Mouse (Mus musculus) brain, embryonic 14.5 days (tissue): ENCODE measurements at regions not wholly inside any gene's neighbourhood (a gene's known extent, or its start where the extent isn't known, plus 50 kb on each side); places are given as distances from the start of the nearest gene placed in this dataset.
"Not testable (repeated sequence)": the region's sequence is repeated elsewhere in the genome, so short reads cannot be mapped to it uniquely, and the experiment has no call there.

ENCODE experiments used
- DNase-seq: peaks from one replicate; pipeline ENCODE4 v3.0.0-alpha.2; 2011; ENCODE audit warnings: low read depth
- CTCF ChIP-seq: fragments of 200-500 bp; IDR thresholded peaks from 2 replicates; pipeline ENCODE4 v1.5.1; 2012; ENCODE audit warnings: inconsistent platforms, mild to moderate bottlenecking, moderate library complexity, borderline replicate concordance; ENCODE audit not compliant: insufficient read depth, insufficient read length; ENCODE audit errors: extremely low read depth
- POLR2A ChIP-seq: fragments of 200-500 bp; IDR thresholded peaks from 2 replicates; pipeline ENCODE4 v1.6.1; 2012; ENCODE audit warnings: mild to moderate bottlenecking, inconsistent platforms, borderline replicate concordance; ENCODE audit not compliant: poor library complexity, insufficient read depth, insufficient read length, severe bottlenecking; ENCODE audit errors: extremely low read depth

- DNase-seq = no peak
- TF ChIP-seq POLR2A (no peak), CTCF (no peak)
Observed at GRCm38 (mm10) chr14:15061966-15062860, 259.0 kb downstream of the Nek10 start.

GRCm38 (mm10) chr14:15062861-15063418 lies 259.7 kb downstream of the Nek10 start:
- DNase-seq = peak; percentile 33

GRCm38 (mm10) chr14:15064991-15065525 lies 261.8 kb downstream of the Nek10 start:
- peak; percentile 55 for DNase-seq
- TF ChIP-seq POLR2A = no peak
- no peak for TF ChIP-seq CTCF

More at GRCm38 (mm10) chr14:15062861-15063418, 259.7 kb downstream of the Nek10 start:
- no peak for TF ChIP-seq CTCF
- no peak for TF ChIP-seq POLR2A

DNA sequence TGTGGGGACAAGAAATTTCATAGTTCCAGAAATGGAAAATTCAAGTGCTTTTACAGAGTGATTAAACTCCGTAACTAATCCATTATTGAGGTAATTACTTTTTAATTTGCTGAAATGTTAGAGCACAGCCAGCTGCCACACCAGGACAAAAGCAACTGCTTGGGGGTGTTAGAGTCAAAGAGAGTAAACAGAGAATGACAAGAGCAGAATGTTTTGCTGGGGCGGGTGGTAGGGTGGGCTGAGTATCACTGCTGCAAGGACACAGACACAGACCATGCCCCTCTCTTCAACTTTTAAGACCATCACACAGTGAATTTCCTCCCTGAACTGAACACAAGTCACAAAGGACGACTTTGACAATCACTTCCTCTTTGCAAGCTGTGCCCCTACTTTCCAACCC lies 272.7 kb downstream of the Nek10 start:
- DNase-seq = peak; percentile 6

GRCm38 (mm10) chr14:15082889-15083288 lies 279.7 kb downstream of the Nek10 start:
- no peak for DNase-seq
- no peak for TF ChIP-seq CTCF
- no peak for TF ChIP-seq POLR2A

More for the DNA sequence above, 272.7 kb downstream of the Nek10 start:
- no peak for TF ChIP-seq POLR2A
- no peak for TF ChIP-seq CTCF

- TF ChIP-seq CTCF (no peak), POLR2A (no peak)
- DNase-seq = no peak
Observed at GRCm38 (mm10) chr14:15083812-15084211, 280.6 kb downstream of the Nek10 start.

DNA sequence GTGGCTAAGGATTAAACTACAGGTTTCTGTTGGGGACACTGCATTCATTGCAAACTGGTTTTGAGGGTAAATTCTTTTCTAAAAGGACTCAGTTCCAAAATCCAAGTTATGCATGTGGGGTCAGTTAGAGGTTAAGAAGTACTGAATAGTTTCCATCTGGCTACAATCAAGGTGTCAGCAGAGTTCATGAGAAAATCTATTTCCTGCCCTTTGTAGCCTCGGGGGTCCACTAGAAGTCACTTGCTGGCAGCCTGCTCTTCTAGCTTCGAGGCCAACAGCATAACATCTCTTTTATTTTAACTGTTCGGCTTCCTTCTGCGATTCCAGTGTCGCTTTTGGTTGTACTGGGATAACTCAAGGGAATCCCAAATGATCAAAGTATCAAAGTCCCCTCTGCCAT lies 283.8 kb downstream of the Nek10 start:
- no peak for DNase-seq
- TF ChIP-seq POLR2A (no peak), CTCF (no peak)

GRCm38 (mm10) chr14:15096865-15097264 lies 293.6 kb downstream of the Nek10 start:
- no peak for TF ChIP-seq CTCF
- DNase-seq = no peak

GRCm38 (mm10) chr14:15099909-15100308 lies 296.7 kb downstream of the Nek10 start:
- TF ChIP-seq POLR2A (no peak), CTCF (no peak)
- DNase-seq = no peak

DNA sequence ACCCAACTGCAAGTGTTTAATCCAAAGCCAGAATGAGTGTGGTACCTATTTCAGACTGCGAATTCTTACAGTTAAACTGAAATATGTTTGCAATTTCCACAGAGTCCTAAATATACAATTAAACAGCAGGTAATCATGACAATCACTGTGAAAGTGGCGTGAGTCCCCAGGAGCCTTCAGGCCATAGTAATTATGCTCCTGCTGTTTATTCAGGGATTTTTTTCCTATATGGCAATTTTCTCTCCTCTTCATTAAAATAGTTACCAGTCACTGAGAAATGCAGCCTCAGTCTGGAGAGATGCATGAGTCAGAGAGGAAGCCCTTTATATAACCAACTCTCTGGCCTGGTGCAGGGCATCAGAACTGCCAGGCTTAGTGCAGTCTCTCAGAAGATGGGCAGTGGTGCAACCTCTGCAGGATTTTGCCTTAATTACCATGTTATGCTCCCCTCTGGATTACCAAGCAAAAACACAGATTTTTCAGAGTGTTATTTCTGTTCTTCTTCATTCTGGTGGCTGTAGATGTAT lies 304.6 kb downstream of the Nek10 start:
- TF ChIP-seq POLR2A = no peak
- TF ChIP-seq CTCF = no peak
- DNase-seq = no peak

DNA sequence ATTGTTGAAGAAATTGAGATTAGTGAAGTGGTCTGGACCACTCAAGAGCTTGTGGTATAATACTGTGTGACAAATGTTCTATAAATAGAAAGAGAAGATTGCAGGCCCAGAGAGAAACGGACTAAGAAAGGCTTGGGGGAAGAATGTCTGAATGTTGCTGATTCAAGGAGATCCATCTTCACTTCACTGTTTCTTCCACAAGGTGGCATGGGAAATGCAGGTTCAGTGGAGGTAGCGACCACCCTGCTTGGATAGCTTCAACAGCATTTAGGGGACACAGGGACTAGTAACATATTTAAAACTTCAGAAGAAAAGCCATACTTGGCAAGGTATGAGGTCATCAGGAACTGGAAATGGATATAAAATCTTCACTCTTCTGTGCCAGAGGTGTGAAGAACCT lies 316.5 kb downstream of the Nek10 start:
- peak; percentile 27; the same call in 1 of the 2 replicates for TF ChIP-seq CTCF
- TF ChIP-seq POLR2A = no peak
- DNase-seq = peak; percentile 19

GRCm38 (mm10) chr14:15128157-15128556 lies 310.6 kb downstream of the Lrrc3b start:
- TF ChIP-seq CTCF = no peak
- TF ChIP-seq POLR2A = no peak
- DNase-seq = no peak

GRCm38 (mm10) chr14:15140871-15141270 lies 297.9 kb downstream of the Lrrc3b start:
- not testable (repeated sequence) for DNase-seq
